Mouse (Mus musculus) CH12.LX (cell line): ENCODE data around the gene Fam169b. TPM values are rescaled to one million over a fixed set of nuclear protein-coding genes. Genes with fewer than 3 reads are reported as not detected.

Source experiments
- DNase-seq: peaks from one replicate; pipeline ENCODE4 v3.0.0-alpha.2; 2013; ENCODE audit errors: extremely low read depth
- H3K27ac ChIP-seq: 2 replicates; pipeline ENCODE4 v1.5.1; 2012; ENCODE audit warnings: low read depth, mild to moderate bottlenecking, control low read depth, moderate library complexity; ENCODE audit not compliant: insufficient read depth
- H3K27me3 ChIP-seq: replicated peaks from 2 replicates; pipeline ENCODE3; 2012; ENCODE audit warnings: inconsistent platforms
- H3K36me3 ChIP-seq, 2 experiments: replicated peaks in 1 of 2; 2 replicates each; pipeline versions ENCODE3 to v1.6.1; 2012; ENCODE audit warnings: inconsistent platforms in 1 of 2, low read length in 1 of 2, mild to moderate bottlenecking in 1 of 2, mixed read lengths in 1 of 2, moderate library complexity in 1 of 2; ENCODE audit not compliant: control insufficient read depth in 1 of 2, insufficient read depth in 1 of 2
- H3K4me1 ChIP-seq, 2 experiments: 2 replicates each; pipeline ENCODE4 v1.6.1; 2012; ENCODE audit warnings: inconsistent platforms in 1 of 2, moderate library complexity in 1 of 2; ENCODE audit not compliant: insufficient read depth in 2 of 2, control insufficient read depth in 1 of 2
- H3K4me2 ChIP-seq: 2 replicates; pipeline ENCODE4 v1.6.1; 2012; ENCODE audit warnings: low read depth, mild to moderate bottlenecking, control low read depth; ENCODE audit not compliant: poor library complexity, insufficient read depth, severe bottlenecking
- H3K4me3 ChIP-seq, 3 experiments: fragments of 150-350 bp in 1 of 3; sonication (generic) in 1 of 3; replicated peaks in 1 of 3; 2 replicates each; pipeline versions ENCODE3 to v1.5.1; 2011 to 2012; ENCODE audit warnings: low read depth in 2 of 3, low read length in 2 of 3, mild to moderate bottlenecking in 2 of 3, moderate library complexity in 2 of 3, control low read depth in 1 of 3, improper control_type of control experiment in 1 of 3, inconsistent platforms in 1 of 3, mixed read lengths in 1 of 3; ENCODE audit not compliant: poor library complexity in 1 of 3
- H3K79me2 ChIP-seq: replicated peaks from 2 replicates; pipeline ENCODE4 v1.6.1; 2012; ENCODE audit warnings: mild to moderate bottlenecking, moderate library complexity; ENCODE audit not compliant: control insufficient read depth, poor library complexity, insufficient read depth, severe bottlenecking; ENCODE audit errors: extremely low read depth
- H3K9ac ChIP-seq: 2 replicates; pipeline ENCODE4 v1.6.1; 2012; ENCODE audit warnings: low read depth, mild to moderate bottlenecking, control low read depth, moderate library complexity; ENCODE audit not compliant: insufficient read depth
- H3K9me3 ChIP-seq: replicated peaks from 2 replicates; pipeline ENCODE3; 2012; ENCODE audit warnings: low read length, inconsistent platforms, mixed read lengths
- BHLHE40 ChIP-seq: IDR thresholded peaks from 2 replicates; pipeline ENCODE4 v1.6.1; 2011; ENCODE audit warnings: mild to moderate bottlenecking, low read depth, low read length, improper control_type of control experiment
- CHD1 ChIP-seq: IDR thresholded peaks from 2 replicates; pipeline ENCODE4 v1.6.1; 2012; ENCODE audit warnings: low read depth, low read length, improper control_type of control experiment, inconsistent platforms
- CHD2 ChIP-seq: IDR thresholded peaks from 2 replicates; pipeline ENCODE4 v1.6.1; 2011; ENCODE audit warnings: low read length, improper control_type of control experiment
- CTCF ChIP-seq, 2 experiments: IDR thresholded peaks in 1 of 2; conservative IDR thresholded peaks in 1 of 2; 2 replicates each; pipeline ENCODE4 v1.5.1; 2011 to 2012; ENCODE audit warnings: low read depth in 2 of 2, low read length in 2 of 2, improper control_type of control experiment in 1 of 2, inconsistent platforms in 1 of 2, mild to moderate bottlenecking in 1 of 2, moderate library complexity in 1 of 2
- ELF1 ChIP-seq: IDR thresholded peaks from 2 replicates; pipeline ENCODE4 v1.6.1; 2014; ENCODE audit warnings: low read depth, mild to moderate bottlenecking, inconsistent platforms, low read length, improper control_type of control experiment
- IRF4 ChIP-seq: IDR thresholded peaks from 2 replicates; pipeline ENCODE4 v1.6.1; 2014; ENCODE audit warnings: low read depth, mild to moderate bottlenecking, inconsistent platforms, low read length, improper control_type of control experiment
- JUN ChIP-seq: IDR thresholded peaks from 2 replicates; pipeline ENCODE4 v1.6.1; 2011; ENCODE audit warnings: low read depth, mild to moderate bottlenecking, low read length, improper control_type of control experiment, moderate library complexity; ENCODE audit not compliant: insufficient read depth
- MAZ ChIP-seq: IDR thresholded peaks from 2 replicates; pipeline ENCODE4 v1.6.1; 2012; ENCODE audit warnings: low read depth, mild to moderate bottlenecking, inconsistent platforms, low read length, improper control_type of control experiment, moderate library complexity
- MEF2A ChIP-seq: IDR thresholded peaks from 2 replicates; pipeline ENCODE4 v1.6.1; 2014; ENCODE audit warnings: low read depth, mild to moderate bottlenecking, inconsistent platforms, low read length, improper control_type of control experiment, borderline replicate concordance
- PAX5 ChIP-seq: IDR thresholded peaks from 2 replicates; pipeline ENCODE4 v1.6.1; 2012; ENCODE audit warnings: low read length, inconsistent platforms, mixed read lengths
- POLR2A ChIP-seq: IDR thresholded peaks from 2 replicates; pipeline ENCODE4 v1.6.1; 2011; ENCODE audit warnings: low read depth, mild to moderate bottlenecking, improper control_type of control experiment, low read length
- RCOR1 ChIP-seq: conservative IDR thresholded peaks from 2 replicates; pipeline ENCODE4 v1.6.1; 2012; ENCODE audit warnings: low read depth, mild to moderate bottlenecking, inconsistent platforms, low read length, improper control_type of control experiment
- SIN3A ChIP-seq: IDR thresholded peaks from 2 replicates; pipeline ENCODE4 v1.6.1; 2012; ENCODE audit warnings: low read length, improper control_type of control experiment, inconsistent platforms
- SMC3 ChIP-seq: IDR thresholded peaks from 2 replicates; pipeline ENCODE4 v1.6.1; 2011; ENCODE audit warnings: low read depth, low read length, improper control_type of control experiment
- TBP ChIP-seq: conservative IDR thresholded peaks from 2 replicates; pipeline ENCODE4 v1.6.1; 2011; ENCODE audit warnings: low read depth, low read length, improper control_type of control experiment
- TCF12 ChIP-seq: IDR thresholded peaks from 2 replicates; pipeline ENCODE4 v1.6.1; 2014; ENCODE audit warnings: low read depth, mild to moderate bottlenecking, inconsistent platforms, low read length, improper control_type of control experiment
- USF1 ChIP-seq: IDR thresholded peaks from 2 replicates; pipeline ENCODE4 v1.6.1; 2014; ENCODE audit warnings: low read depth, mild to moderate bottlenecking, inconsistent platforms, low read length, improper control_type of control experiment
- dilution Hi-C: fragments of 300-500 bp; cut with MboI; formaldehyde crosslinking; loops from 2 replicates; pipeline ENCODE4 v1.14.3; 2020; ENCODE audit warnings: low sequenced_read_pairs; ENCODE audit not compliant: extremely low pct_unique_long_range_greater_than_20kb, extremely low pct_ligation_motif_present
- in situ Hi-C: fragments of 300-500 bp; cut with MboI; formaldehyde crosslinking; loops from 3 replicates; pipeline ENCODE4 v1.14.3; 2019; ENCODE audit warnings: low sequenced_read_pairs, low pct_ligation_motif_present, low pct_unique_long_range_greater_than_20kb, mixed read lengths
- polyA plus RNA-seq: library from polyadenylated mRNA; unstranded; fragments of >175 nt; gene quantifications from 2 replicates; pipeline ENCODE4 v1.2.1, GENCODE M21; 2012; ENCODE audit warnings: low read depth; ENCODE audit not compliant: insufficient read length
- total RNA-seq, 2 experiments: library from RNA; depleted of rRNA; stranded (reverse); fragments of 300-350 nt in 1 of 2; fragments of >200 nt in 1 of 2; gene quantifications; 2 replicates each; pipeline ENCODE4 v1.2.3; 2012 to 2014

The Fam169b gene
- total and polyA plus RNA-seq, 3 experiments: 15.9 to 17.0 (median 16.2) TPM

GRCm38 (mm10) chr7:68275838-68276731 lies 2.4 kb downstream of the Fam169b start:
- Histone ChIP-seq H3K36me3 (peaks cover 0 to 4% of the 10 kb centered on the region in 2 experiments), H3K4me2 (peak overlapping the region; percentile 85), H3K27me3 (no peaks in the 10 kb centered on the region), H3K27ac (peak overlapping the region; percentile 87), H3K4me1 (peaks cover 3 to 29% of the 10 kb centered on the region in 2 experiments), H3K79me2 (peaks cover 47% of the 10 kb centered on the region), H3K4me3 (peak overlapping the region; percentile 75 to 85 (median 79)), H3K9ac (peak overlapping the region; percentile 81), H3K9me3 (no peaks in the 10 kb centered on the region)
- in situ Hi-C loops: no loop called here
- dilution Hi-C loops: no loop called here
- DNase-seq: peak; percentile 88
- TF ChIP-seq SIN3A: peak; percentile 35; the same call in 1 of the 2 replicates
- TF ChIP-seq ELF1: 0 out of 2 replicates have a peak, but pooled peaks have one; percentile 3
- TF ChIP-seq CTCF (conservative IDR thresholded peaks at IDR 0.05 in 1 of 2, IDR thresholded peaks at IDR 0.05 in 1 of 2; ENCODE audit: low read depth in 2 of 2, low read length in 2 of 2): no peak
- TF ChIP-seq CHD2: peak; percentile 68
- no peak for TF ChIP-seq USF1
- peak; percentile 4; the same call in 1 of the 2 replicates for TF ChIP-seq SMC3
- TF ChIP-seq BHLHE40: peak; percentile 32; the same call in 1 of the 2 replicates
- TF ChIP-seq CHD1: peak; percentile 85
- no peak for TF ChIP-seq PAX5
- TF ChIP-seq TBP: peak; percentile 13; the same call in 1 of the 2 replicates
- TF ChIP-seq JUN: no peak
- peak; percentile 95 for TF ChIP-seq MAZ
- TF ChIP-seq IRF4: peak; percentile 12; the same call in 1 of the 2 replicates
- no peak for TF ChIP-seq RCOR1
- TF ChIP-seq POLR2A: peak; percentile 58; the same call in 1 of the 2 replicates
- TF ChIP-seq TCF12: peak; percentile 38
- TF ChIP-seq MEF2A: 0 out of 2 replicates have a peak, but pooled peaks have one; percentile 16
